ENCODE assay signal across 24 mouse cellular contexts in genomic region chr1:71942145-71942544, GRCm38 (mm10).
"Had no signal": no experiment of that assay in that cellular context is flagged by ENCODE, and none has a peak within 500 bp of the region (broad histone marks: within the 10 kb centered on the region; RNA-seq: fewer than 3 reads in every experiment).

No protein-coding gene starts in this region.

- H3K4me3 ChIP-seq: gastrocnemius, adult 2 months; heart, embryonic 10.5 days; heart, embryonic 12.5 days; hindbrain, embryonic 10.5 days; hindbrain, embryonic 12.5 days; intestine, embryonic 15.5 days; layer of hippocampus, adult 2 months; left cerebral cortex, adult 2 months; limb, embryonic 10.5 days; limb, embryonic 12.5 days had no signal

- H3K27me3 ChIP-seq: heart, embryonic 12.5 days; hindbrain, embryonic 12.5 days; intestine, embryonic 15.5 days; limb, embryonic 12.5 days had no signal

- H3K9ac ChIP-seq: heart, embryonic 12.5 days; hindbrain, embryonic 12.5 days; hindbrain, embryonic 14.5 days; intestine, embryonic 15.5 days; limb, embryonic 12.5 days had no signal

- ATAC-seq: forebrain, embryonic 16.5 days; hindbrain, embryonic 16.5 days; inflammation-experienced regulatory T-cells, adult 6 months; intestine, embryonic 15.5 days; intestine, postnatal 0 days had no signal

- H3K4me2 ChIP-seq: heart, embryonic 12.5 days; hindbrain, embryonic 12.5 days; hindbrain, embryonic 14.5 days; intestine, embryonic 15.5 days; limb, embryonic 12.5 days; liver, embryonic 11.5 days had no signal

- H3K4me1 ChIP-seq: hindbrain, embryonic 12.5 days had no signal

- H3K27ac ChIP-seq: gastrocnemius, adult 2 months; heart, embryonic 10.5 days; hindbrain, embryonic 12.5 days; hindbrain, embryonic 14.5 days; intestine, embryonic 15.5 days; layer of hippocampus, adult 2 months; left cerebral cortex, adult 2 months; limb, embryonic 10.5 days; limb, embryonic 12.5 days had no signal

- H3K9me3 ChIP-seq: heart, embryonic 10.5 days; heart, embryonic 12.5 days; hindbrain, embryonic 10.5 days; hindbrain, embryonic 12.5 days; intestine, embryonic 15.5 days; limb, embryonic 10.5 days; limb, embryonic 12.5 days had no signal

- H3K36me3 ChIP-seq: heart, embryonic 10.5 days; heart, embryonic 12.5 days; hindbrain, embryonic 10.5 days; hindbrain, embryonic 12.5 days; intestine, embryonic 15.5 days; limb, embryonic 10.5 days; limb, embryonic 12.5 days had no signal

- DNase-seq: gastrocnemius, adult 2 months; gastrocnemius, postnatal 10 days; gastrocnemius, postnatal 25 days; heart, adult 18-20 months; heart, postnatal 10 days; heart, postnatal 4 days; kidney, adult 18-20 months; kidney, postnatal 4 days; liver had no signal
